Mouse (Mus musculus) stomach, embryonic 15.5 days (tissue): ENCODE data around the gene Gamt. TPM values are rescaled to one million over a fixed set of nuclear protein-coding genes. Genes with fewer than 3 reads are reported as not detected.

ENCODE experiments used
- ATAC-seq: fragments of 200-750 bp; cut with Nextera tagmentation; 2 replicates; pipeline ENCODE4 v1.8.0; 2017; ENCODE audit warnings: low read depth, moderate number of reproducible peaks, moderate TSS enrichment; ENCODE audit not compliant: insufficient read depth, low FRiP score
- H3K27ac ChIP-seq: fragments of 300-500 bp; sonication (generic); 2 replicates; pipeline ENCODE4 v1.5.1; 2015; ENCODE audit warnings: mild to moderate bottlenecking, inconsistent platforms
- H3K27me3 ChIP-seq: fragments of 300-500 bp; sonication (generic); replicated peaks from 2 replicates; pipeline ENCODE4 v1.6.1; 2015; ENCODE audit warnings: inconsistent platforms
- H3K36me3 ChIP-seq: fragments of 300-500 bp; sonication (generic); 2 replicates; pipeline ENCODE4 v1.6.1; 2015; ENCODE audit warnings: inconsistent platforms
- H3K4me1 ChIP-seq: fragments of 300-500 bp; sonication (generic); 2 replicates; pipeline ENCODE4 v1.6.1; 2015; ENCODE audit warnings: inconsistent platforms
- H3K4me2 ChIP-seq: fragments of 300-500 bp; sonication (generic); 2 replicates; pipeline ENCODE4 v1.6.1; 2015; ENCODE audit warnings: mild to moderate bottlenecking, inconsistent platforms
- H3K4me3 ChIP-seq: fragments of 300-500 bp; sonication (generic); replicated peaks from 2 replicates; pipeline ENCODE4 v1.5.1; 2015; ENCODE audit warnings: inconsistent platforms
- H3K9ac ChIP-seq: fragments of 300-500 bp; sonication (generic); 2 replicates; pipeline ENCODE4 v1.6.1; 2015; ENCODE audit warnings: inconsistent platforms
- H3K9me3 ChIP-seq: fragments of 300-500 bp; sonication (generic); 2 replicates; pipeline ENCODE4 v1.6.1; 2016; ENCODE audit warnings: inconsistent platforms
- WGBS: fragments of 180-500 bp; shearing (Covaris S2); methylation state at CpG from one replicate; pipeline ENCODE4 v1.1.7; 2015; 5-methylcytosine and 5-hydroxymethylcytosine counted together
- polyA plus RNA-seq: library from polyadenylated mRNA; unstranded; fragments of >200 nt; fragmentation: Nextera tagmentation; extraction: Ambion mirVana; gene quantifications from 2 replicates; pipeline ENCODE4 v1.2.1, GENCODE M21; 2015

Gamt gene
- polyA plus RNA-seq, 1 experiment from 2014 or later: 111 TPM

DNA sequence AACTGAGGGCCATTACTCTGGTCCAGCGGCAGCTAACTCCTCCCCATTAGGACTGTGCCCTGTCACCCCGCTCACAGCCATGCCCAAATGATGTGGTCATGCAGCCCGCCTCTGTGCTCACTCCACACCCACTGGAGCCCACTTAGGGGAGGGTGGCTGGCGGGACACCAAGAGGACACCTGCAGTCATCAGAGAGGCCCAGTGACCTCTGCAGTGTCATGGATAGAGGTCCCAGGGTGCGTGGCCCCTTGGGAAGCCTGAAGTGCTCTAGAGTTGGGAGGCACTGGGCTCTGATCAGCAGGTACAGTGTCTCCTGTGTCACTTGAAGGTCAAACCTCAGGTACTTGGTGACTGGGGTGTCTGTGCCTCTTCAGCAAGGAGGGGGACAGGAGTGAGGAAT lies 36.0 kb upstream of the Gamt start:
- WGBS: 74% methylated on average over 5 of the region's 5 CpGs
- Histone ChIP-seq H3K36me3 (peaks cover 10% of the 10 kb centered on the region), H3K27ac (no peak overlapping the region), H3K9ac (no peak overlapping the region), H3K4me1 (peaks cover 22% of the 10 kb centered on the region), H3K9me3 (no peaks in the 10 kb centered on the region), H3K4me3 (no peak overlapping the region), H3K4me2 (peak overlapping the region; percentile 70; the same call in 1 of the 2 replicates), H3K27me3 (peaks cover 45% of the 10 kb centered on the region)
- ATAC-seq: no peak

DNA sequence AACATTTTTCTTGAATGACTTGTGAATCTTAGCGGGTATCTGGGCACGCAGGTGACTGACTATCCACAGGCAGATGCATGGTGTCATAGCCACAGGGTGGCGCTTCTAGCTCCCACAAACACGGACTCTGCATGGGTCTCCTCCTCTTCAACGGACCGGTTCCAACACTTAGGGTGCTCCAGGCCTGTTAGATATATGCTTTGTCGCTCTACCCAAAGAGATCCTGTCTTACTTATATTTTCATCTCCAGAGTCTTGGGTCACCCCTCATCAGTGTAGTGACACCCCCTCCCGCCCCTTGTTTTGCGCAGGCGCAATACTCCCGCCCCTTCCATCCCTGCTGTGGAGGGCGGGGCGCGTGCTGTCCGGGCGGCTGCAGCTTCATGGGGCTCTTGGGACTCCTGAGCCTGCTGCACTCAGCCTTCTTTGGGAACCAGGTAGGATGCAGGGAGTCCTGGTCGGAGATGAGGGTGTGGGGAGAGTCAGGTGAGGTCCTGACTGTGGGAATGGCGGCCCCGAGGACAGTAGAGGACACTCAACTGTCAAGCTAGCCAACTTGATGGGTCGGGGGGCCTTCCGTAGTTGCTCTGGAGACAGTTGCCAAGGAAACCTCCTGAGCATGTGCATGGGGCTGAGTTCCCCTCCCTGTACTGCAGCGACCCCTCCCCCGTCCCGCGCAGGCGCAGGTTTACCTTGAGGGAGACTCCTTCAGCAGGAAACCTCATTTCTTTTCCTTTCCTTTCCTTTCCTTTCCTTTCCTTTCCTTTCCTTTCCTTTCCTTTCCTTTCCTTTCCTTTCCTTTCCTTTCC lies 35.0 kb upstream of the Gamt start, which contains the start of gene Apc2:
Apc2 (plus strand) TSS at position 360 of the 808 bp plus-strand sequence.
- 0 out of 2 replicates have a peak within 1 kb of the TSS, but pooled peaks have one; percentile 51 for H3K27ac ChIP-seq
- H3K9ac ChIP-seq: peak within 1 kb of the TSS; percentile 19; the same call in 1 of the 2 replicates
- H3K4me3 ChIP-seq: peak within 1 kb of the TSS; percentile 40

DNA sequence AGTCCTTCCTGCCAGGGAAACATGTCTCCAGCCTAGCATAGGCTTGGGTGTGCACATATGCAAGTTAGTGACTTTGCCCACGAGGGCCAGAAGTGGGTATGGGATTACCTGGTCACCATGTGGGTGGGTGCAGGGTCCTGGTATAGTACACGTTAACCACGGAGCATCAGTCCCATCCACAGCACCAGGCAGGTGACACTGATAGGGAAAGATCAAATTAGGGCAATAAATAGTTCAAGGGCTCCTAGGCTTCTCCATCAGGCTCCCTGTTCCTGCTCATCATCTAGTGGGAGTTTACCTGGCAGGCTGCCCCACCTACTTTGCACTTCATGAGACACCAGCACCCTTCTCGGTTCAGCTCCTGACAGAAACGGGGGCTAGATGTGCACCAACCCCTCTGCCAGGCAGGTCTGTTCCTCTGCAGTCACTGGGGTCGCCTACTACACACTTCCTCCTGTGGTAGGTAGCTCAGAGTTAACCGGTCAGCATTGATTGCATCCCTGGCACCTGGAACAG lies 34.0 kb upstream of the Gamt start:
- Histone ChIP-seq H3K9ac (no peak overlapping the region), H3K4me1 (peaks cover 22% of the 10 kb centered on the region), H3K9me3 (no peaks in the 10 kb centered on the region), H3K27ac (no peak overlapping the region), H3K4me2 (no peak overlapping the region), H3K27me3 (peaks cover 25% of the 10 kb centered on the region), H3K4me3 (no peak overlapping the region), H3K36me3 (peaks cover 10% of the 10 kb centered on the region)
- WGBS: 44% methylated on average over 7 of the region's 7 CpGs
- ATAC-seq: no peak

More for the DNA sequence above, 35.0 kb upstream of the Gamt start, which contains the start of gene Apc2:
- Histone ChIP-seq H3K36me3 (peaks cover 10% of the 10 kb centered on the region), H3K9me3 (no peaks in the 10 kb centered on the region), H3K4me2 (peak within 1 kb of the TSS; percentile 70), H3K4me1 (peaks cover 22% of the 10 kb centered on the region), H3K27me3 (peaks cover 35% of the 10 kb centered on the region)
- ATAC-seq: peak; percentile 50
- 1% methylated on average over 26 of the region's 26 CpGs for WGBS

DNA sequence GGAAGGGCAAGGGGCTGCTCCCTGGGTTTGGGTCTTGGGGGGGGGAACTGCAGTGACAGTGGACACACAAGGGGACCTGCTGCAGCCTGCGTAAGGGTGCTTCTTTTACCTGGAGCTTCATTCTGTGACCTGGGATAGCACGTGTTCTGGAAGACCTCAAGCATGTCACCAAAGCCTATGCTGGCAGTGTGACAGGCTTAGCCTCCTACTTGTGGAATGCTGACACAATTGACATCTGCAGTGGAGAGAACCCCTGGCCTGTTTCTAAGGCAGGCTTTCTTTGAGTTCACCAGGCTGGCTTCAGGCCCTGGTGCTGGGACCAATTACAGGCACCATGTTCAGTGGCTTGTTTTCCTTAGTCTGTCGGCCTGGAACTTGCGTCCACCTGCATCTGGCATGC lies 33.5 kb upstream of the Gamt start:
- H3K4me1 ChIP-seq: peaks cover 22% of the 10 kb centered on the region
- peaks cover 20% of the 10 kb centered on the region for H3K27me3 ChIP-seq
- no peak overlapping the region for H3K27ac ChIP-seq
- H3K4me3 ChIP-seq: peak overlapping the region; percentile 88; the same call in 1 of the 2 replicates
- H3K9ac ChIP-seq: no peak overlapping the region
- no peak overlapping the region; the same call in 1 of the 2 replicates for H3K4me2 ChIP-seq
- H3K9me3 ChIP-seq: no peaks in the 10 kb centered on the region
- peaks cover 10% of the 10 kb centered on the region for H3K36me3 ChIP-seq
- ATAC-seq: no peak
- 81% methylated on average over 4 of the region's 4 CpGs for WGBS

DNA sequence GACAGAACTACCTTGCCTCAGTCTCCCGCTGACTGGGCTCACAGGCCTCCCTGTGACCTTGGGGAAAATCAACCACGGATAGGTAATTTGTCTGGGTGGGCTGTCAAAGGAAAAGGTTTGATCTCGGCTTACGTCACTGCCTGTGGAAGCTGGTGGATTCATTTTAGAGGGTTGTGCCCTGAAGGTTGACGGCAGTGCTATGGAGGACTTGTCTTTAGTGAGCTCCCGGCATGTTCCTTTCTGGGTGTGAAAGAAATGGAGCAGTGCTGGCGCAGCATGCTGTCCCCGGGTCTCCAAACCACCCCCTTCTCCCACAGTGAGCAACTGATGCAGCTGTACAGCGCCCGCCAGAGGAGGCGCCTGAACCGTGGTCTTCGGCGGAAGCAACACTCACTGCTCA lies 32.5 kb upstream of the Gamt start:
- Histone ChIP-seq H3K9ac (peak overlapping the region; percentile 98), H3K9me3 (no peaks in the 10 kb centered on the region), H3K4me3 (peak overlapping the region; percentile 88), H3K36me3 (peaks cover 13% of the 10 kb centered on the region), H3K27me3 (peaks cover 10% of the 10 kb centered on the region), H3K4me1 (peaks cover 22% of the 10 kb centered on the region), H3K4me2 (peak overlapping the region; percentile 69), H3K27ac (peak overlapping the region; percentile 89; the same call in 1 of the 2 replicates)
- 24% methylated on average over 14 of the region's 14 CpGs for WGBS
- ATAC-seq: no peak

DNA sequence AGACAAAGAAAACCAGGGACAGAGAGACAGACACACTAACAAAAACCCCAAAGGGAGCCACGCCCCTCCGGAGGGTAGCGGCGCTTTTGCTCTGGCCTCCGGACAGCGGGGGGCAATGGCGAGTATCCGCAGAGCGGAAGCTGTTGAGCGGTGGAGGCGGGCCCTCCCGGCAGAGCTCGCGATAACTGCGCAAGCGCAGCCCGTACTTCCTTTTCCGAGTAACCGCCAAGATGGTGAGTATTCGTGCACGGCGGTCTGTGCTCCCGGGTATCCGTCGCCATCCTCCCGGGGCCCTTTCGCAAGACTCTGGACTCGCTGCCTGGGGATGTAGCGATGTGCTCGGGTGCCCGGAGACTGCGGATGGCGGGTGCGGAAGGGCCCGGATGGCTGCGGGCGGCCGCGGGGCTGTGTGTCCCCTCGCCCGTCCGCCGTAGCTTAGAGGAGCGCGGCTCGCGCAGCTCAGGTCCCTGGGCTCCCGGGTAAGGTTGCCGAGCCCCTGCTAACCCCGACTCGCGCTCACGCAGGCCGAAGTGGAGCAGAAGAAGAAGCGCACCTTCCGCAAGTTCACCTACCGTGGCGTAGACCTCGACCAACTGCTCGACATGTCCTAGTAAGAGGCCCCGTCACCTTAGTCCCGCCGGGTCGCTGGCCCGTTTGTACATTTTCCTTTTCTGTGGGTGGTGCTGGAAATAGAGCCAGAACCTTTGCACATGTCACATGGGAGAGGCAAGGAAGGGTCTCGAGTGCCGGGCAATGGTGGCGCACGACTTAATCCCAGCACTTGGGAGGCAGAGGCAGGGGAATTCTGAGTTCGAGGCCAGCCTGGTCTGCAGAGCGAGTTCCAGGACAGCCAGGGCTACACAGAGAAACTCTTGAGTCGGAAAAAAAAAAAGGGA lies 31.7 kb upstream of the Gamt start, which contains the start of gene Rps15:
Rps15 (plus strand) TSS at position 203 of the 896 bp plus-strand sequence.
- Histone ChIP-seq H3K4me2 (peak within 1 kb of the TSS; percentile 69), H3K9me3 (no peaks in the 10 kb centered on the region), H3K36me3 (peaks cover 19% of the 10 kb centered on the region), H3K27ac (peak within 1 kb of the TSS; percentile 89), H3K4me1 (peaks cover 22% of the 10 kb centered on the region), H3K27me3 (peaks cover 3% of the 10 kb centered on the region; the same call in 1 of the 2 replicates), H3K9ac (peak within 1 kb of the TSS; percentile 98), H3K4me3 (peak within 1 kb of the TSS; percentile 88)
- ATAC-seq: peak; percentile 90
- WGBS: under 1% methylated on average over 69 of the region's 72 CpGs

DNA sequence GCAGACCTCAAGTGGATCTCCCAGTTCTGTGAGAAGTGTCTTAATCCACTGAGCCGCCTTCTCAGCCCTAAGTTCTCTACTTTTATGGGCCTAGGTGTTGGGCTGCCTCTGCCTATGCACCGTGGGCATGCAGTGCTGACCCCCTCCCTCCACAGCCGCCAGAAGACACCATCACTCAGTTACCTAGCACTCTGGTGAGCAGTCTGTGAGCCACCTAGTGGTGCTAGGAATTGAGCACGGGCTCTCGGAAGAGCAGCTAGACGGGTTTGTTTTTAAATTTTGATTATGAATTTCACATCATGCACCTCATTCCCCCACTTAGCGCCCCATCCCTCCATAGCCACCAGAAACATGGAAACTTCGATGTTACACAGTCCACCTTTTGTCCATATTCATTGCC lies 27.8 kb upstream of the Gamt start:
- WGBS: 72% methylated on average over 8 of the region's 8 CpGs
- Histone ChIP-seq H3K27ac (no peak overlapping the region), H3K4me2 (no peak overlapping the region), H3K4me3 (no peak overlapping the region), H3K9ac (no peak overlapping the region), H3K4me1 (peaks cover 11% of the 10 kb centered on the region), H3K27me3 (no peaks in the 10 kb centered on the region), H3K9me3 (no peaks in the 10 kb centered on the region), H3K36me3 (peaks cover 38% of the 10 kb centered on the region)
- ATAC-seq: no peak

DNA sequence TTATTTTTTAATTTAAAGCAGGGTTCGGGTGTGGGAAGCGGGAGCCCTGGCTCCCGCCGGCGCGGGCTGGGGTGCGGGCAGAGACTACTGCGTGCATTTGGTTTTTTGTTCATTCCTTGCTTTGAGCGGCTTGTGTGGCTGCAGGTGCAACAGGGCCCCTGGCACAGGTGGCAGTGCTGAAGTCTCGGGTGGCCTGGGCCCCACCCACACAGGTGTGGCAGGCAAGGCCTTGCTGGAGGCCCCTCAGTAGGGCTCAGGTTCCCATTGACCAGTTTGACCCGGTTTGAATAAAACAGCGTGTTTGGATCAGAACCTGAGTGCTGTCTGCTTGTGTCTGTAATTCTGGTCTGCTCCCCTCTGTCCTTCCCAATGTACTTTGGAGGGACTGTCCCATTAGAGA lies 27.3 kb upstream of the Gamt start:
- H3K27ac ChIP-seq: no peak overlapping the region
- no peak overlapping the region for H3K4me2 ChIP-seq
- 83% methylated on average over 12 of the region's 12 CpGs for WGBS
- ATAC-seq: no peak
- H3K4me3 ChIP-seq: no peak overlapping the region
- no peaks in the 10 kb centered on the region for H3K9me3 ChIP-seq
- peaks cover 43% of the 10 kb centered on the region for H3K36me3 ChIP-seq
- no peak overlapping the region for H3K9ac ChIP-seq
- no peaks in the 10 kb centered on the region for H3K27me3 ChIP-seq
- H3K4me1 ChIP-seq: 0 out of 2 replicates have a peak, but pooled peaks cover 8% of the 10 kb centered on the region

DNA sequence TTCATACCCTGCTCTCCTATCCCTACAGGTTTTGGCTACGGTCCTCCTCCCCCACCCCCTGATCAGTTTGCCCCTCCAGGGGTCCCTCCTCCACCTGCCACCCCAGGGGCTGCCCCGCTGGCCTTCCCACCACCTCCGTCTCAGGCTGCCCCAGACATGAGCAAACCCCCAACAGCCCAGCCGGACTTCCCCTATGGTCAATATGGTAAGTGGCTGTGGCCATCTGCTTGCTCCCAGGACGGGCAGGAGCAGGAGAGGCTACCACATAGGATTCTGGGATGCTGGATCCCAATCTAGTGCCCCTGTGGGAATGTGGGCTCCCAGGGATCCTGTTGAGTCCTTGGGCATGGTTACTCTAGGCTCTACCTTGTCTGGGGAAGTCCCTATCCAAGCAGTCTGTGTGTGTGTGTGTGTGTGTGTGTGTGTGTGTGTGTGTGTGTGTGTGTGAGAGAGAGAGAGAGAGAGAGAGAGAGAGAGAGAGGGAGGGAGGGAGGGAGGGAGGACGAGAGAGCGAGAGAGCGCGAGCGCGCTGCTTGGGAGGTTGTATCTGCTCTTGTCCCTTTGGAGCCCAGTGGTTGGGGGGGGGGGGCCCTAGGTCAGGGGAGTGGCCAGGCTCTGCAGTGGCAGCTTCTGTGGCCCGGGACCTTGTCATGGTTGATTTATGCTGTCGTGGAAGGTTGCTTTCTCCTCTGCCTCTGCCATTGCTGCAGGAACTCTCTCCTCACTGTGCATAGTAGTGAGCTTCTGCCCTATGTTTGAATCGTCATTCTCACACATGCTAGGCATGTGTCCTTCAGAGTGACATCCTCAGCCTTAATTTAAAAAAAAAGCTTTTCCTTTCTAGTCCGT lies 24.6 kb upstream of the Gamt start:
- H3K27me3 ChIP-seq: no peaks in the 10 kb centered on the region
- H3K4me2 ChIP-seq: no peak overlapping the region
- no peak overlapping the region for H3K27ac ChIP-seq
- H3K4me1 ChIP-seq: peaks cover 18% of the 10 kb centered on the region; the same call in 1 of the 2 replicates
- no peak for ATAC-seq
- H3K9ac ChIP-seq: no peak overlapping the region
- H3K9me3 ChIP-seq: no peaks in the 10 kb centered on the region
- H3K36me3 ChIP-seq: peaks cover 63% of the 10 kb centered on the region
- WGBS: 63% methylated on average over 9 of the region's 15 CpGs
- no peak overlapping the region for H3K4me3 ChIP-seq

DNA sequence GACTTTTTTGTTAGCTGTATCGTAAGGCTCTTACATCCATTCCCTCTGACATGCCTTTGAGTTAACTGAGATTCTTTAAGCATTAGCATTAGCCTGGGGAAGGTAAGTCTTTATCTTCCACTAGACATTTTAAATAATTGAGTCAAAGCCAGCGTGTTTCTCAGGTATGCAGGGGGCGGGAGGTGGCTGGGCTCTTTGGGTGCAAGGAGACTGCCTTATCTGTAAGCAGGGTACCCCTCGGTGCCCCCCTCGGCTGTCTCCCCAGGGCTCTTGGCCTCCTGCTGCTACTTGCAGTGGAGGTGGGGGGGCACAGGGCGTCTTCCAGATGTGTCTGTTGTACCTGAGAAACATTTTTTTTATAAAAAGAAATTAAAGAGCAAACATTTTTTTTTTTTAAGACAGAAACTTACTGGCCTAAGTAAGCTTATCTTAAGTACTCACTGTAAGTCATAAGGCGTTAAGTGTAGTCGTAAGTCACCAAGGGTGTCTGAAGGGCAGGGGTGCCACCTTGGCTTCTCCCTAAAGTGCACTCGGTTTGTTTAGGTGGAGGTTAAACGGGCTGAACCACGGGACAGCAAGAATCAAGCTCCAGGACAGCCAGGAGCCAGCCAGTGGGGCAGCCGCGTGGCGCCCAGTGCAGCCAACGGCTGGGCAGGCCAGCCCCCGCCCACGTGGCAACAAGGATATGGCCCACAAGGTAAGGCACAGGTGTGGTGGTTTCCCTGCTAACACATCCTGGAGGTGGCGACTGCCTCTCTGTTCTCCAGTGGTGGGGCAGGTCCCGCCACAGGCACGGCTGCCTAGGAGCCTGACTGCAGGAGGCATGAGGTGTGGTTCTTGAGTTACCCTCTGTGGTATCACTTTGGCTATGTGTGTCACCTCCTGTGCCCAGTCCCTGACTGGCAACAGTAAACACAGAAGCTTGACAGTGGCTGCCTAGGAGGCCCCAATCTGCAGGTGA lies 21.9 kb upstream of the Gamt start:
- no peak overlapping the region for H3K4me2 ChIP-seq
- peaks cover 18% of the 10 kb centered on the region; the same call in 1 of the 2 replicates for H3K4me1 ChIP-seq
- ATAC-seq: peak; percentile 61
- H3K36me3 ChIP-seq: peaks cover 79% of the 10 kb centered on the region
- H3K9ac ChIP-seq: no peak overlapping the region
- H3K4me3 ChIP-seq: no peak overlapping the region
- no peaks in the 10 kb centered on the region for H3K27me3 ChIP-seq
- WGBS: 73% methylated on average over 19 of the region's 20 CpGs
- H3K9me3 ChIP-seq: no peaks in the 10 kb centered on the region
- peak overlapping the region; percentile 63; the same call in 1 of the 2 replicates for H3K27ac ChIP-seq
